Mouse (Mus musculus) layer of hippocampus, adult 6 months (tissue): ENCODE data around the gene Pex6. TPM values are rescaled to one million over a fixed set of nuclear protein-coding genes. Genes with fewer than 3 reads are reported as not detected.

Source experiments
- long read RNA-seq, 2 experiments: library from polyadenylated mRNA; unstranded; transcript quantifications; one replicate each; pipeline ENCODE4 v2.0.0; 2019 to 2020
- polyA plus RNA-seq: library from polyadenylated mRNA; unstranded; fragments of <200 nt; fragmentation: Nextera tagmentation; gene quantifications from 2 replicates; pipeline ENCODE4 v1.2.3, GENCODE M21; 2021

Pex6 gene
- polyA plus RNA-seq: 9.6 and 12.9 TPM in 2 replicates
- long read RNA-seq, experiment 1, transcript Pex6-201 (17 exons, 3,200 nt): major isoform, 16 of 46 reads
- long read RNA-seq, experiment 1, partial matches to known transcripts: 30 of 46 reads
- long read RNA-seq, experiment 1, other reads (novel, unspliced or antisense): 0 of 46 reads
- long read RNA-seq, experiment 2, transcript Pex6-201 (17 exons, 3,200 nt): major isoform, 64 of 99 reads
- long read RNA-seq, experiment 2, partial matches to known transcripts: 24 of 99 reads
- long read RNA-seq, experiment 2, other reads (novel, unspliced or antisense): 11 of 99 reads

GRCm38 (mm10) chr17:46710959-46711597 lies at the start of gene Pex6:
Gene Pex6, plus strand, starts transcription at chr17:46711463.

GRCm38 (mm10) chr17:46673850-46674529 lies 37.3 kb upstream of the Pex6 start, which contains the start of gene Rrp36:
Gene Rrp36, minus strand, starts transcription at chr17:46674352.

GRCm38 (mm10) chr17:46678416-46678815 lies 32.8 kb upstream of the Pex6 start, which contains the start of gene Mea1:
Gene Mea1, plus strand, starts transcription at chr17:46678793.

GRCm38 (mm10) chr17:46680760-46681373 lies 30.4 kb upstream of the Pex6 start, which contains the start of gene Klhdc3:
Gene Klhdc3, minus strand, starts transcription at chr17:46680914.

GRCm38 (mm10) chr17:46704887-46705835 lies 6.1 kb upstream of the Pex6 start, which contains the start of gene Ppp2r5d:
Gene Ppp2r5d, minus strand, starts transcription at chr17:46705111.

GRCm38 (mm10) chr17:46728904-46729318 lies 17.6 kb downstream of the Pex6 start, which contains the start of gene Gnmt:
Gene Gnmt, minus strand, starts transcription at chr17:46729168.

GRCm38 (mm10) chr17:46751794-46752556 lies 40.7 kb downstream of the Pex6 start, which contains the start of gene Cnpy3:
Gene Cnpy3, minus strand, starts transcription at chr17:46752214.

GRCm38 (mm10) chr17:46763544-46763943 lies 52.3 kb downstream of the Pex6 start, which contains the start of gene Ptcra:
Gene Ptcra, minus strand, starts transcription at chr17:46763712.

GRCm38 (mm10) chr17:46772404-46773277 lies 61.4 kb downstream of the Pex6 start, which contains the start of gene 2310039H08Rik:
Gene 2310039H08Rik, plus strand, starts transcription at chr17:46772635.

Other genes with a start within 250 kb of the Pex6 start
- 4.3 and 5.1 TPM in 2 replicates for gene Ttbk1, start 223.8 kb upstream of the Pex6 start, polyA plus RNA-seq
- 11.5 and 12.2 TPM in 2 replicates for gene Dnph1, start 214.8 kb upstream of the Pex6 start, polyA plus RNA-seq
- gene Cul9, start 165.1 kb upstream of the Pex6 start, polyA plus RNA-seq: 22.6 and 27.2 TPM in 2 replicates
- 2.3 and 3.8 TPM in 2 replicates for gene Srf, start 155.3 kb upstream of the Pex6 start, polyA plus RNA-seq
- 1.2 and 1.3 TPM in 2 replicates for gene Ptk7, start 82.0 kb upstream of the Pex6 start, polyA plus RNA-seq
- 10.7 and 11.1 TPM in 2 replicates for gene Klc4, start 65.4 kb upstream of the Pex6 start, polyA plus RNA-seq
- 103 and 112 TPM in 2 replicates for gene Mrpl2, start 65.2 kb upstream of the Pex6 start, polyA plus RNA-seq
- gene Cul7, start 61.1 kb upstream of the Pex6 start, polyA plus RNA-seq: 4.0 and 4.1 TPM in 2 replicates
- gene Rrp36, start 37.1 kb upstream of the Pex6 start, polyA plus RNA-seq: 20.0 and 20.9 TPM in 2 replicates
- 233 and 236 TPM in 2 replicates for gene Mea1, start 32.7 kb upstream of the Pex6 start, polyA plus RNA-seq
- 163 and 190 TPM in 2 replicates for gene Klhdc3, start 30.5 kb upstream of the Pex6 start, polyA plus RNA-seq
- 46.1 and 49.2 TPM in 2 replicates for gene Ppp2r5d, start 6.4 kb upstream of the Pex6 start, polyA plus RNA-seq
- 0.41 and 2.7 TPM in 2 replicates for gene Gnmt, start 17.7 kb downstream of the Pex6 start, polyA plus RNA-seq
- 95.5 and 101 TPM in 2 replicates for gene Cnpy3, start 40.8 kb downstream of the Pex6 start, polyA plus RNA-seq
- gene Ptcra, start 52.2 kb downstream of the Pex6 start, polyA plus RNA-seq: 0.51 and 0.64 TPM in 2 replicates
- 22.2 and 31.2 TPM in 2 replicates for gene 2310039H08Rik, start 61.2 kb downstream of the Pex6 start, polyA plus RNA-seq
- 34.1 and 40.3 TPM in 2 replicates for gene Rpl7l1, start 71.2 kb downstream of the Pex6 start, polyA plus RNA-seq
- gene Bicral, start 147.0 kb downstream of the Pex6 start, polyA plus RNA-seq: 8.0 and 8.3 TPM in 2 replicates
- gene Tbcc, start 179.2 kb downstream of the Pex6 start, polyA plus RNA-seq: 89.9 and 101 TPM in 2 replicates
- 0.06 TPM in 1 of 2 replicates, not detected in the other for gene Prph2, start 199.0 kb downstream of the Pex6 start, polyA plus RNA-seq